Comparison of ENCODE assay signal across 23 mouse cellular contexts in genomic region chr2:16578153-16578552, GRCm38 (mm10).
DNase-seq lines count a peak whose midpoint lies in the region; ATAC-seq lines count a peak whose summit lies in the region.
"Had no signal": no experiment of that assay in that cellular context is flagged by ENCODE, and none has a peak within 500 bp of the region (broad histone marks: within the 10 kb centered on the region; RNA-seq: fewer than 3 reads in every experiment).

No protein-coding gene starts in this region.

- no peak overlapping the region for H3K4me2 ChIP-seq in embryonic facial prominence, embryonic 14.5 days (ENCODE audit: low read depth, low read length)
- no peak overlapping the region for H3K4me2 ChIP-seq in limb, embryonic 11.5 days (ENCODE audit: low read depth, severe bottlenecking)
- no peak overlapping the region for H3K4me2 ChIP-seq in limb, embryonic 15.5 days
- H3K4me2 ChIP-seq: embryonic facial prominence, embryonic 15.5 days; heart, embryonic 11.5 days; heart, embryonic 15.5 days; hindbrain, embryonic 14.5 days had no signal

- no peak overlapping the region for H3K4me3 ChIP-seq in embryonic facial prominence, embryonic 14.5 days (ENCODE audit: low read depth, low read length)
- H3K4me3 ChIP-seq in limb, embryonic 11.5 days (ENCODE audit: low read depth, low read length), result no peak overlapping the region
- H3K4me3 ChIP-seq in limb, embryonic 15.5 days, result no peak overlapping the region
- H3K4me3 ChIP-seq: embryonic facial prominence, embryonic 15.5 days; erythroblast, embryonic 14.5 days; forebrain, embryonic 10.5 days; heart, adult 2 months; heart, embryonic 15.5 days had no signal

- H3K27me3 ChIP-seq in embryonic facial prominence, embryonic 14.5 days (replicated peaks; ENCODE audit: control insufficient read depth, insufficient read depth, low read length), result no peaks in the 10 kb centered on the region
- H3K27me3 ChIP-seq in limb, embryonic 11.5 days (ENCODE audit: control insufficient read depth, insufficient read depth, low read length), result no peaks in the 10 kb centered on the region
- H3K27me3 ChIP-seq in limb, embryonic 15.5 days, result no peaks in the 10 kb centered on the region
- H3K27me3 ChIP-seq: embryonic facial prominence, embryonic 15.5 days; heart, embryonic 15.5 days had no signal

- H3K27ac ChIP-seq in embryonic facial prominence, embryonic 14.5 days (replicated peaks; ENCODE audit: low read depth, low read length), result no peak overlapping the region
- H3K27ac ChIP-seq in limb, embryonic 11.5 days (replicated peaks; ENCODE audit: low read depth, low read length), result peak overlapping the region; percentile 36; the same call in 1 of the 2 replicates
- H3K27ac ChIP-seq in limb, embryonic 15.5 days, result peak overlapping the region; percentile 27; the same call in 1 of the 2 replicates
- H3K27ac ChIP-seq: embryonic facial prominence, embryonic 15.5 days; forebrain, embryonic 10.5 days; heart, adult 2 months; heart, embryonic 15.5 days; hindbrain, embryonic 14.5 days had no signal

- H3K9ac ChIP-seq in embryonic facial prominence, embryonic 14.5 days (ENCODE audit: low read depth, low read length), result no peak overlapping the region
- no peak overlapping the region for H3K9ac ChIP-seq in limb, embryonic 11.5 days (ENCODE audit: low read length)
- H3K9ac ChIP-seq in limb, embryonic 15.5 days, result no peak overlapping the region
- H3K9ac ChIP-seq: embryonic facial prominence, embryonic 15.5 days; heart, embryonic 15.5 days; hindbrain, embryonic 14.5 days had no signal

- 0 out of 2 replicates have a peak, but pooled peaks cover 5% of the 10 kb centered on the region for H3K9me3 ChIP-seq in embryonic facial prominence, embryonic 14.5 days (ENCODE audit: control insufficient read depth, low read length)
- H3K9me3 ChIP-seq in limb, embryonic 11.5 days (ENCODE audit: control insufficient read depth, low read length), result no peaks in the 10 kb centered on the region
- no peaks in the 10 kb centered on the region for H3K9me3 ChIP-seq in limb, embryonic 15.5 days
- H3K9me3 ChIP-seq: embryonic facial prominence, embryonic 15.5 days; heart, embryonic 15.5 days had no signal

- WGBS in embryonic facial prominence, embryonic 14.5 days, result 19% methylated on average over 1 of the region's 1 CpGs
- 17% methylated on average over 1 of the region's 1 CpGs for WGBS in limb, embryonic 11.5 days
- WGBS in limb, embryonic 15.5 days, result 14% methylated on average over 1 of the region's 1 CpGs

- peak; percentile 34 for DNase-seq in embryo, embryonic 11 days
- no peak for DNase-seq in embryo, embryonic 9.5 days (ENCODE audit: extremely low spot score)
- peak; percentile 29 for DNase-seq in embryonic facial prominence, embryonic 14.5 days (ENCODE audit: low spot score)
- peak; percentile 55 for DNase-seq in limb, embryonic 11.5 days (ENCODE audit: low spot score)
- DNase-seq in adrenal gland, adult 18-20 months (ENCODE audit: low spot score in 2 of 2), result no peak
- no peak for DNase-seq in liver
- no peak for DNase-seq in adrenal gland, adult 8-10 months
- DNase-seq: adrenal gland, postnatal 25 days; cerebellum, adult 18-20 months; cerebellum, postnatal 14 days; gastrocnemius, postnatal 10 days; heart, adult 2 months; heart, postnatal 14 days had no signal

- H3K36me3 ChIP-seq in embryonic facial prominence, embryonic 14.5 days (ENCODE audit: control insufficient read depth, insufficient read depth, low read length), result no peaks in the 10 kb centered on the region
- no peaks in the 10 kb centered on the region for H3K36me3 ChIP-seq in limb, embryonic 11.5 days (ENCODE audit: control insufficient read depth, insufficient read depth, low read length)
- H3K36me3 ChIP-seq in limb, embryonic 15.5 days, result no peaks in the 10 kb centered on the region
- H3K36me3 ChIP-seq: embryonic facial prominence, embryonic 15.5 days; forebrain, embryonic 10.5 days; heart, embryonic 15.5 days had no signal

- H3K4me1 ChIP-seq in embryonic facial prominence, embryonic 14.5 days (ENCODE audit: control insufficient read depth, insufficient read depth, low read length), result peaks cover 4% of the 10 kb centered on the region; the same call in 1 of the 2 replicates
- 0 out of 2 replicates have a peak, but pooled peaks cover 8% of the 10 kb centered on the region for H3K4me1 ChIP-seq in limb, embryonic 11.5 days (ENCODE audit: control insufficient read depth, insufficient read depth, low read length)
- peaks cover 8% of the 10 kb centered on the region; the same call in 1 of the 2 replicates for H3K4me1 ChIP-seq in limb, embryonic 15.5 days
- H3K4me1 ChIP-seq: embryonic facial prominence, embryonic 15.5 days; forebrain, embryonic 10.5 days; heart, embryonic 15.5 days had no signal

- ATAC-seq in embryonic facial prominence, embryonic 14.5 days (ENCODE audit: low read depth), result no peak
- peak; percentile 77; the same call in 1 of the 2 replicates for ATAC-seq in limb, embryonic 11.5 days (ENCODE audit: insufficient number of reproducible peaks, low FRiP score, low TSS enrichment, low read depth)
- no peak for ATAC-seq in limb, embryonic 15.5 days (ENCODE audit: insufficient number of reproducible peaks, low FRiP score, low TSS enrichment, low read depth)
- ATAC-seq: forebrain, embryonic 14.5 days; inflammation-experienced regulatory T-cells, adult 6 months; intestine, postnatal 0 days had no signal

Comparison
In these comparisons a context has a peak if more than half of its experiments do, and no peak if none do; other contexts are left out.
1. DNase-seq: peak in embryo, embryonic 11 days (single experiment), embryonic facial prominence, embryonic 14.5 days (single experiment) and limb, embryonic 11.5 days (single experiment); none in embryo, embryonic 9.5 days (single experiment), adrenal gland, adult 18-20 months (0 of 2), liver (single experiment) and adrenal gland, adult 8-10 months (single experiment).